Mouse (Mus musculus): ENCODE results near the gene Mest. TPM values are rescaled to one million over a fixed set of nuclear protein-coding genes. Genes with fewer than 3 reads are reported as not detected.
A peak's percentile ranks its signal among the peaks of the same experiment; 100 is the strongest.

Gene Mest
- 100 to 1,000 TPM; 149 to 191 TPM for total RNA-seq (2021)
- long read RNA-seq, experiment 1, transcript Mest-211 (12 exons, 2,561 nt), result major isoform, 52 of 63 reads
- long read RNA-seq, experiment 1, partial matches to known transcripts, result 7 of 63 reads
- long read RNA-seq, experiment 1, other reads (novel, unspliced or antisense), result 4 of 63 reads
- long read RNA-seq, experiment 2, transcript Mest-211 (12 exons, 2,561 nt), result major isoform, 59 of 84 reads
- long read RNA-seq, experiment 2, partial matches to known transcripts, result 11 of 84 reads
- long read RNA-seq, experiment 2, other reads (novel, unspliced or antisense), result 14 of 84 reads

GRCm38 (mm10) chr6:30723331-30723730 lies at the start of gene Mest:
Mest (plus strand) TSS chr6:30723547.
- no peak for DNase-seq

GRCm38 (mm10) chr6:30673764-30674561 lies 49.4 kb upstream of the Mest start:
- DNase-seq, result peak; percentile 67

- DNase-seq, result peak; percentile 34
These were observed 48.5 kb upstream of the Mest start for GRCm38 (mm10) chr6:30674714-30675280.

- peak; percentile 57 for DNase-seq
These were observed 48.0 kb upstream of the Mest start for GRCm38 (mm10) chr6:30675281-30675771.

- no peak for DNase-seq
These were observed 46.8 kb upstream of the Mest start for GRCm38 (mm10) chr6:30676506-30676905.

- no peak for DNase-seq
These were observed 45.8 kb upstream of the Mest start for GRCm38 (mm10) chr6:30677591-30677990.

- DNase-seq, result no peak
These were observed 44.9 kb upstream of the Mest start for GRCm38 (mm10) chr6:30678482-30678881.

- DNase-seq, result no peak
These were observed 43.8 kb upstream of the Mest start for GRCm38 (mm10) chr6:30679567-30679966.

- no peak for DNase-seq
These were observed 42.9 kb upstream of the Mest start for GRCm38 (mm10) chr6:30680442-30680841.

- no peak for DNase-seq
These were observed 41.1 kb upstream of the Mest start for GRCm38 (mm10) chr6:30681935-30682900.

- no peak for DNase-seq
These were observed 38.8 kb upstream of the Mest start for GRCm38 (mm10) chr6:30684570-30684969.

GRCm38 (mm10) chr6:30687198-30687597 lies 36.1 kb upstream of the Mest start:
- DNase-seq, result no peak

GRCm38 (mm10) chr6:30692826-30693225 lies 30.5 kb upstream of the Mest start:
- DNase-seq, result peak; percentile 43

GRCm38 (mm10) chr6:30693350-30693991 lies 29.9 kb upstream of the Mest start, which contains the start of gene Cep41:
Cep41 (minus strand) TSS chr6:30693749.
- peak; percentile 98 for DNase-seq

- DNase-seq, result no peak
These were observed 29.1 kb upstream of the Mest start for GRCm38 (mm10) chr6:30694209-30694608.

- no peak for DNase-seq
These were observed 28.2 kb upstream of the Mest start for GRCm38 (mm10) chr6:30695124-30695523.

- DNase-seq, result no peak
These were observed 25.9 kb upstream of the Mest start for GRCm38 (mm10) chr6:30697464-30697863.

- no peak for DNase-seq
These were observed 25.3 kb upstream of the Mest start for GRCm38 (mm10) chr6:30698036-30698435.

- no peak for DNase-seq
These were observed 23.2 kb upstream of the Mest start for GRCm38 (mm10) chr6:30700182-30700581.

GRCm38 (mm10) chr6:30702881-30703280 lies 20.5 kb upstream of the Mest start:
- no peak for DNase-seq

- DNase-seq, result no peak
These were observed 19.9 kb upstream of the Mest start for GRCm38 (mm10) chr6:30703476-30703875.

Data from adrenal gland, postnatal 10 days (tissue).